Mouse (Mus musculus): Measurements from ENCODE around the gene Sugct. TPM values are rescaled to one million over a fixed set of nuclear protein-coding genes. Genes with fewer than 3 reads are reported as not detected.

Gene Sugct
- 1.2 TPM for polyA plus RNA-seq (2014; fragmentation: Illumina TruSeq; extraction: RNeasy Lipid Tissue Mini Kit (QIAGEN cat#74804); ENCODE audit: low read depth, low replicate concordance)

GRCm38 (mm10) chr13:17694911-17695699, at the start of gene Sugct, which contains the start of gene Mplkip:
Gene Sugct (minus strand): TSS chr13:17695553.
Gene Mplkip (plus strand): TSS chr13:17695192.

Other genes starting within 250 kb of the Sugct start
- gene Mplkip, start 361 bp downstream of the Sugct start, polyA plus RNA-seq (2014; fragmentation: Illumina TruSeq; extraction: RNeasy Lipid Tissue Mini Kit (QIAGEN cat#74804); ENCODE audit: low read depth, low replicate concordance): 8.7 TPM
- 18.9 TPM for gene Cdk13, start 109.5 kb upstream of the Sugct start, polyA plus RNA-seq (2014; fragmentation: Illumina TruSeq; extraction: RNeasy Lipid Tissue Mini Kit (QIAGEN cat#74804); ENCODE audit: low read depth, low replicate concordance)
- gene Rala, start 248.7 kb upstream of the Sugct start, polyA plus RNA-seq (2014; fragmentation: Illumina TruSeq; extraction: RNeasy Lipid Tissue Mini Kit (QIAGEN cat#74804); ENCODE audit: low read depth, low replicate concordance): 30.6 TPM